Mouse (Mus musculus) adrenal gland, adult (tissue): ENCODE measurements around the gene Mtg1.
A peak's percentile ranks its signal among the peaks of the same experiment; 100 is the strongest.

ENCODE experiments used
- DNase-seq, 2 experiments: peaks; one replicate each; pipeline ENCODE4 v3.0.0; 2022 to 2023; ENCODE audit warnings: low spot score in 1 of 2; ENCODE audit not compliant: inconsistent age in 2 of 2

Gene Mtg1

GRCm38 (mm10) chr7:140137135-140138020 lies at the start of gene Mtg1:
Mtg1 (plus strand) TSS chr7:140137564.
- peak; percentile 96 to 99 for DNase-seq

GRCm38 (mm10) chr7:140090601-140091000 lies 46.8 kb upstream of the Mtg1 start:
- no peak for DNase-seq

GRCm38 (mm10) chr7:140092924-140093528 lies 44.3 kb upstream of the Mtg1 start, which contains the start of gene Prap1:
Prap1 (plus strand) TSS chr7:140093395.
- no peak for DNase-seq

- peak in 1 of 2 experiments; percentile 47 for DNase-seq
Observed at GRCm38 (mm10) chr7:140094954-140095353, 42.4 kb upstream of the Mtg1 start.

GRCm38 (mm10) chr7:140095556-140095955 lies 41.8 kb upstream of the Mtg1 start:
- DNase-seq: no peak

GRCm38 (mm10) chr7:140096055-140096454 lies 41.3 kb upstream of the Mtg1 start:
- DNase-seq: peak in 1 of 2 experiments; percentile 24

GRCm38 (mm10) chr7:140098466-140098865 lies 38.9 kb upstream of the Mtg1 start:
- DNase-seq: no peak

- DNase-seq: peak in 1 of 2 experiments; percentile 65
Observed at GRCm38 (mm10) chr7:140101498-140101897, 35.9 kb upstream of the Mtg1 start.

GRCm38 (mm10) chr7:140101993-140102860 lies 35.1 kb upstream of the Mtg1 start, which contains the start of gene Fuom:
Fuom (minus strand) TSS chr7:140102441.
- DNase-seq: peak; percentile 96 to 98

- peak; percentile 50 to 87 for DNase-seq
Observed at GRCm38 (mm10) chr7:140104009-140104408, 33.4 kb upstream of the Mtg1 start.

GRCm38 (mm10) chr7:140111943-140112342 lies 25.4 kb upstream of the Mtg1 start:
- DNase-seq: peak in 1 of 2 experiments; percentile 17

- DNase-seq: peak; percentile 78 to 91
Observed at GRCm38 (mm10) chr7:140115583-140116328, 21.6 kb upstream of the Mtg1 start, which contains the start of gene Paox. Paox (plus strand) TSS chr7:140115799.

- DNase-seq: peak; percentile 96 to 98
Observed at GRCm38 (mm10) chr7:140116329-140117054, 20.9 kb upstream of the Mtg1 start, which contains the start of gene Echs1. Echs1 (minus strand) TSS chr7:140116476.

GRCm38 (mm10) chr7:140120484-140120883 lies 16.9 kb upstream of the Mtg1 start:
- no peak for DNase-seq

GRCm38 (mm10) chr7:140121338-140121910 lies 15.9 kb upstream of the Mtg1 start:
- no peak for DNase-seq

- DNase-seq: no peak
Observed at GRCm38 (mm10) chr7:140122765-140123164, 14.6 kb upstream of the Mtg1 start.

- no peak for DNase-seq
Observed at GRCm38 (mm10) chr7:140124382-140124781, 13.0 kb upstream of the Mtg1 start.

- DNase-seq: peak; percentile 96 to 98
Observed at GRCm38 (mm10) chr7:140125278-140126021, 11.9 kb upstream of the Mtg1 start.

- DNase-seq: no peak
Observed at GRCm38 (mm10) chr7:140126022-140126350, 11.4 kb upstream of the Mtg1 start.
